Comparison of ENCODE assay signal across 8 mouse cellular contexts in genomic region chr2:162658997-162659396, GRCm38 (mm10). TPM values are rescaled to one million over a fixed set of nuclear protein-coding genes. Genes with fewer than 3 reads are reported as not detected.
DNase-seq lines count a peak whose midpoint lies in the region; ATAC-seq lines count a peak whose summit lies in the region.

No protein-coding gene starts in this region.

- DNase-seq in adrenal gland, adult 18-20 months (ENCODE audit: low spot score in 2 of 2), result peak; percentile 76 to 80
- peak; percentile 94 to 95 for DNase-seq in cerebellum, postnatal 4 days (ENCODE audit: low spot score in 2 of 2)
- peak; percentile 45 to 48 for DNase-seq in gastrocnemius, adult 8-10 months (ENCODE audit: low spot score in 2 of 2)
- peak; percentile 96 for DNase-seq in intestine, embryonic 14.5 days (ENCODE audit: low spot score)
- peak; percentile 48 to 96 for DNase-seq in left cerebral cortex, adult 9 months (ENCODE audit: low spot score in 2 of 2)
- peak; percentile 83 to 90 for DNase-seq in right cerebral cortex, postnatal 36 days (ENCODE audit: low spot score in 2 of 2)

- no peak overlapping the region for H3K27ac ChIP-seq in intestine, embryonic 14.5 days (ENCODE audit: low read depth)

- no peak overlapping the region for H3K9ac ChIP-seq in intestine, embryonic 14.5 days (ENCODE audit: low read length)

- H3K4me1 ChIP-seq in intestine, embryonic 14.5 days (replicated peaks; ENCODE audit: control insufficient read depth, insufficient read depth, low read length), result peaks cover 11% of the 10 kb centered on the region
- H3K4me1 ChIP-seq in megakaryocyte, embryonic 14.5 days, result no peaks in the 10 kb centered on the region

- H3K36me3 ChIP-seq in intestine, embryonic 14.5 days (ENCODE audit: control insufficient read depth, insufficient read depth, low read length), result no peaks in the 10 kb centered on the region
- H3K36me3 ChIP-seq in megakaryocyte, embryonic 14.5 days (replicated peaks; ENCODE audit: low read length), result no peaks in the 10 kb centered on the region

- no peak for ATAC-seq in intestine, embryonic 14.5 days (replicated peaks; ENCODE audit: low FRiP score, low TSS enrichment, low read depth)
- no peak for ATAC-seq in inflammation-experienced regulatory T-cells, adult 6 months

- under 1% methylated on average over 18 of the region's 18 CpGs for WGBS in intestine, embryonic 14.5 days

- peak overlapping the region; percentile 21; the same call in 1 of the 2 replicates for H3K4me3 ChIP-seq in intestine, embryonic 14.5 days (ENCODE audit: low read depth, low read length)
- H3K4me3 ChIP-seq in megakaryocyte, embryonic 14.5 days (replicated peaks), result peak overlapping the region; percentile 53

- no peaks in the 10 kb centered on the region for H3K9me3 ChIP-seq in intestine, embryonic 14.5 days (ENCODE audit: control insufficient read depth, low read length)
- no peaks in the 10 kb centered on the region for H3K9me3 ChIP-seq in megakaryocyte, embryonic 14.5 days

- peak overlapping the region; percentile 45 for H3K4me2 ChIP-seq in intestine, embryonic 14.5 days (ENCODE audit: low read length)

- H3K27me3 ChIP-seq in intestine, embryonic 14.5 days (replicated peaks; ENCODE audit: control insufficient read depth, insufficient read depth, low read length), result peaks cover 55% of the 10 kb centered on the region
- peaks cover 59% of the 10 kb centered on the region for H3K27me3 ChIP-seq in megakaryocyte, embryonic 14.5 days (replicated peaks)

RNA-seq across cellular contexts. Expression of gene Ptprt, which starts 1.9 kb away (rescaled TPM):
- under 1 TPM; 0.03 TPM for total RNA-seq in adrenal gland, adult 18-20 months (2021)
- total RNA-seq in gastrocnemius, adult 8-10 months (2022), result under 1 TPM; 0.07 to 0.51 (median 0.21) TPM
- 0.97 and 1.4 TPM in 2 replicates for polyA plus RNA-seq in intestine, embryonic 14.5 days (2014; fragmentation: Nextera tagmentation; extraction: Ambion mirVana)
- 0.01 TPM in 1 of 2 replicates, not detected in the other for polyA plus RNA-seq in megakaryocyte, embryonic 14.5 days (2012; ENCODE audit: insufficient read depth, low replicate concordance)
- not detected for polyA plus RNA-seq in inflammation-experienced regulatory T-cells, adult 6 months (2017; shearing (Covaris generic))
